Mouse (Mus musculus): Measurements from ENCODE around the gene Klf14. TPM values are rescaled to one million over a fixed set of nuclear protein-coding genes. Genes with fewer than 3 reads are reported as not detected.

The Klf14 gene
- not detected for polyA plus RNA-seq (2014; fragmentation: Illumina TruSeq; extraction: RNeasy Lipid Tissue Mini Kit (QIAGEN cat#74804); ENCODE audit: low replicate concordance)

DNA sequence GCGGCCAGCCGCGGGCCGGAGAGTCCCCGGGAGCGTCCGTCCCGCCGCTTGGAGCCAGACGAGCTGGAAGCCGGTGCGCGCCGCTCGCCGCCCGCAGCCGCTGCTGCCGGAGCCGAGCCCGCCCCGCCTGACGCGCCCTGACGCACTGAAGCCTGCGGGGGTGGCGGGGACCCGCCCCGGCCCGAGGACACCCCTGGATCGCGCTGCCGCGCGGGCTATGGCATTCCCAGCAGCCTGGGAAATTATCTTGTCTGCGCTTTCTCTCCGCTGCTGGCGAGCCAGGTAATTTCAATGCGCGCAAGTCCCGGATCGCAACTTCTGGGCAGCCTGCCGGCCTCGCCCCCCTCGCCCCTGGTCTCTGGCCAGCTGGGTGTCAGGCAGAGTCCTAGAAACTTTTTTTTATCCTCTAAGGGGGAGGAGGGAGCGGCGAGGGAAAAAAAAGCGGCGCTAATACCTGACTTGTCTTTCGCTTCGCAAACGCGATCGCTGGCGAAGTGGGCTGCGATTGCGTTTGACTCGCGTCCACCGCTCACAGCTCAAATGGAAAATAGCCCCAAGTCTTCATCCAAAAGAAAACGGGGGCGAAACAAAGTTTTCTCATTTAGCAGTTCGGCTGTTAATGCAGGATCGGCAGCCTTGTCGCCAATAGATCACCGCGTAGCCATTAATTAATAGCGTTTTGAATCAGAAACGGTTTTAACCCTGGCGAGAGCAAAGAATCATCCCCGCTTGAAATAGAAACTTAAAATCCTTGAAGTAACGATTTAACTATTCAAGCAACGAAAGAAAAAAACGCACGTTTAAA is at the start of gene Klf14:
Klf14 (minus strand) TSS at position 343 of the 805 bp plus-strand sequence.

DNA sequence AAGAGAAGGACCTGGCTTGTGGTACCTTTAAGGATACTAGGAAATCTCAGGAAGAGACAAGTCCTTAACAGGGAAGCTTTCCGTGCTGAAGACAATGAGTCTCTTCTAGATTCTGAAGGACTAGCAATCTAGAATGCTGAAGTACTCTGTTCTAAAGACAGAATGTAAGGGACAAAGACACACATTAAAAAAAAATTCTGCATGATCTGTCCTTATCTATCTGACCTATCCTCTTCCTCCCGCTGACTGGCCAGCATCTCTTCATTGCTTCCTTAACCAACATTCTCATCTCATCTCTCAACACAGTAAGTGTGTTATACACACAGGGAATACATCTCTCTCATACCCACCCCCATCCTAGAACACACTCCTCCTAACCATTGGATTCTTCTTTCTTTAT is 43.4 kb downstream of the Klf14 start, which contains the start of gene Tsga13:
Tsga13 (minus strand) TSS at position 101 of the 400 bp plus-strand sequence.

Other genes with a start within 250 kb of the Klf14 start
- gene Mest, start 235.5 kb downstream of the Klf14 start, polyA plus RNA-seq (2014; fragmentation: Illumina TruSeq; extraction: RNeasy Lipid Tissue Mini Kit (QIAGEN cat#74804); ENCODE audit: low replicate concordance) = 1.9 TPM
- 32.8 TPM for gene Copg2, start 62.3 kb downstream of the Klf14 start, polyA plus RNA-seq (2014; fragmentation: Illumina TruSeq; extraction: RNeasy Lipid Tissue Mini Kit (QIAGEN cat#74804); ENCODE audit: low replicate concordance)
- gene Tsga13, start 43.5 kb downstream of the Klf14 start, polyA plus RNA-seq (2014; fragmentation: Illumina TruSeq; extraction: RNeasy Lipid Tissue Mini Kit (QIAGEN cat#74804); ENCODE audit: low replicate concordance) = not detected

All from small intestine, adult 10 weeks (tissue).